Mouse (Mus musculus) myocyte (in vitro differentiated cells): Measurements from ENCODE around the gene Ak8. TPM values are rescaled to one million over a fixed set of nuclear protein-coding genes. Genes with fewer than 3 reads are reported as not detected.
A peak's percentile ranks its signal among the peaks of the same experiment; 100 is the strongest.

Experiments
- H3K27me3 ChIP-seq: one replicate; pipeline ENCODE4 v1.6.1; 2011; ENCODE audit not compliant: control insufficient read depth, insufficient read depth, insufficient read length
- H3K36me3 ChIP-seq: one replicate; pipeline ENCODE4 v1.6.1; 2011; ENCODE audit not compliant: control insufficient read depth, insufficient read depth
- H3K4me2 ChIP-seq: one replicate; pipeline ENCODE4 v1.6.1; 2011; ENCODE audit warnings: low read depth, control low read depth
- H3K4me3 ChIP-seq: one replicate; pipeline ENCODE4 v1.5.1; 2011; ENCODE audit warnings: mild to moderate bottlenecking, control low read depth, moderate library complexity
- H3K79me2 ChIP-seq: one replicate; pipeline ENCODE4 v1.6.1; 2011; ENCODE audit not compliant: control insufficient read depth, insufficient read depth
- H3ac ChIP-seq: one replicate; pipeline ENCODE4 v1.6.1; 2011; ENCODE audit not compliant: control insufficient read depth, insufficient read length
- CEBPB ChIP-seq: IDR thresholded peaks from 2 replicates; pipeline ENCODE4 v1.6.1; 2011; ENCODE audit warnings: mild to moderate bottlenecking, moderate library complexity; ENCODE audit not compliant: poor library complexity, insufficient read depth, severe bottlenecking
- E2F4 ChIP-seq: IDR thresholded peaks from one replicate; pipeline ENCODE4 v1.6.1; 2011; ENCODE audit warnings: mild to moderate bottlenecking, control low read depth, moderate library complexity; ENCODE audit not compliant: insufficient read depth
- MAX ChIP-seq: IDR thresholded peaks from one replicate; pipeline ENCODE4 v1.6.1; 2011; ENCODE audit warnings: low read depth, mild to moderate bottlenecking, control low read depth
- MYOD1 ChIP-seq, 3 experiments: IDR thresholded peaks; one replicate each; pipeline ENCODE4 v1.6.1; 2011; ENCODE audit warnings: control low read depth in 2 of 3, low read depth in 2 of 3, mild to moderate bottlenecking in 2 of 3, moderate library complexity in 1 of 3; ENCODE audit not compliant: insufficient read length in 2 of 3, control insufficient read depth in 1 of 3
- MYOG ChIP-seq, 3 experiments: IDR thresholded peaks; one replicate each; pipeline ENCODE4 v1.6.1; 2011; ENCODE audit warnings: control low read depth in 2 of 3, low read depth in 2 of 3, mild to moderate bottlenecking in 2 of 3; ENCODE audit not compliant: insufficient read length in 2 of 3, control insufficient read depth in 1 of 3, insufficient read depth in 1 of 3
- POLR2A ChIP-seq: IDR thresholded peaks from one replicate; pipeline ENCODE4 v1.6.1; 2011; ENCODE audit warnings: low read depth, mild to moderate bottlenecking, control low read depth, moderate library complexity; ENCODE audit not compliant: insufficient read length
- POLR2AphosphoS2 ChIP-seq: IDR thresholded peaks from one replicate; pipeline ENCODE4 v1.6.1; 2011; ENCODE audit warnings: low read depth, control low read depth; ENCODE audit not compliant: insufficient read length
- REST ChIP-seq: IDR thresholded peaks from one replicate; pipeline ENCODE4 v1.6.1; 2011; ENCODE audit warnings: mild to moderate bottlenecking, control low read depth, moderate library complexity; ENCODE audit not compliant: insufficient read depth, insufficient read length
- SRF ChIP-seq: IDR thresholded peaks from one replicate; pipeline ENCODE4 v1.6.1; 2011; ENCODE audit warnings: low read depth; ENCODE audit not compliant: control insufficient read depth, insufficient read length
- TCF12 ChIP-seq: IDR thresholded peaks from one replicate; pipeline ENCODE4 v1.6.1; 2011; ENCODE audit warnings: mild to moderate bottlenecking, control low read depth; ENCODE audit not compliant: poor library complexity, insufficient read depth, severe bottlenecking
- TCF3 ChIP-seq: IDR thresholded peaks from one replicate; pipeline ENCODE4 v1.6.1; 2011; ENCODE audit warnings: low read depth, control low read depth; ENCODE audit not compliant: insufficient read length
- USF1 ChIP-seq: IDR thresholded peaks from one replicate; pipeline ENCODE4 v1.6.1; 2011; ENCODE audit warnings: low read depth, mild to moderate bottlenecking, control low read depth, moderate library complexity
- polyA plus RNA-seq: library from polyadenylated mRNA; unstranded; fragments of >200 nt; fragmentation: generic; extraction: Trizol; gene quantifications from one replicate; pipeline ENCODE4 v1.2.1, GENCODE M21; 2012; ENCODE audit warnings: missing spikeins

The Ak8 gene
- polyA plus RNA-seq, 1 experiment, result 0.59 TPM

DNA sequence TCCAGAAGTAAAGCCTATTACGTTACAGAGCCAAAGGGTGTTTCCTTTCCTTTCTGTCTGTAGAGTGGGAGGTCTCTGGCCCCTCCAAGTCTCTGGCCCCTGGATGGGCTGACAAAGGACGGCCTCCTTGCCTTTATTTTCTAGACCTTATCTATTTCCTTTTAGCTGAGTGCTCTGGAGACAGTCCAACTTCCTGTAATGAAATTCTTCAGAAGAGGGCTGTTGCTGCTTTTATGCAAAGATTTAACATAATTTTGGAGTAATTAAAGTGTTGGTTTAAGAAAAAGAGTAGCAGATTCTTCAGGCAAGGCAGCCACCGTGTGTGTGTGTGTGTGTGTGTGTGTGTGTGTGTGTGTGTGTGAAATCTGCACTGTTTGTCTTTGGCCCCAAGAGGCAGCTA lies 98.4 kb downstream of the Ak8 start:
- H3K36me3 ChIP-seq, result no peaks in the 10 kb centered on the region
- H3K4me3 ChIP-seq, result no peak overlapping the region
- no peak for TF ChIP-seq TCF3
- no peak for TF ChIP-seq CEBPB
- no peak for TF ChIP-seq MAX
- no peak for TF ChIP-seq REST
- no peak for TF ChIP-seq E2F4
- TF ChIP-seq SRF, result no peak
- no peak for TF ChIP-seq POLR2A
- no peak for TF ChIP-seq USF1
- no peak for TF ChIP-seq MYOG (IDR thresholded peaks at IDR 0.05; ENCODE audit: control insufficient read depth in 1 of 3, insufficient read depth in 1 of 3, insufficient read length in 2 of 3, low read depth in 2 of 3)
- no peak for TF ChIP-seq TCF12
- TF ChIP-seq MYOD1 (IDR thresholded peaks at IDR 0.05; ENCODE audit: control insufficient read depth in 1 of 3, insufficient read length in 2 of 3, low read depth in 2 of 3), result no peak
- TF ChIP-seq POLR2AphosphoS2, result no peak
- no peak overlapping the region for H3ac ChIP-seq
- no peak overlapping the region for H3K4me2 ChIP-seq
- peaks cover 62% of the 10 kb centered on the region for H3K27me3 ChIP-seq
- no peaks in the 10 kb centered on the region for H3K79me2 ChIP-seq

DNA sequence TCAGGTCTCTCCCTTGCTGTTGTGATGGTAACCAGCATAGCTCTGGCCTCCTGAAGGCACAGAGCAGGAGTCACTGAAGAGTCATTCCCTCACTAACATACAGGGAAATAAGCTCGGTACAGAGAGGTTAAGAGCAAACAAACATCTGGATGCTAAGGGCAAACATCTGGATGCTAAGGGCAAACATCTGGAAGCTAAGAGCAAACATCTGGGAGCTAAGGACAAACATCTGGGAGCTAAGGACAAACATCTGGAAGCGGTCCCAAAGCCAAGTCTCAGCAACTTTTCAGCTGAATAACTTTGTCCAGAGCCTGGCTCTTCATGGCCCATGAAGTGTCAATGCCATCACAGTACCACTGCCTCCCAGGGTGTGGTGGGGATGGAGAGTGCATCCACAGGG lies 99.6 kb downstream of the Ak8 start:
- Histone ChIP-seq H3K4me3 (no peak overlapping the region), H3K4me2 (no peak overlapping the region), H3K79me2 (no peaks in the 10 kb centered on the region), H3K36me3 (no peaks in the 10 kb centered on the region), H3K27me3 (peaks cover 64% of the 10 kb centered on the region), H3ac (no peak overlapping the region)
- TF ChIP-seq REST (no peak), E2F4 (no peak), SRF (no peak), TCF12 (no peak), CEBPB (no peak), TCF3 (no peak), POLR2AphosphoS2 (no peak), USF1 (no peak), MYOD1 (IDR thresholded peaks at IDR 0.05; ENCODE audit: control insufficient read depth in 1 of 3, insufficient read length in 2 of 3, low read depth in 2 of 3) (no peak), MAX (no peak), POLR2A (no peak), MYOG (IDR thresholded peaks at IDR 0.05; ENCODE audit: control insufficient read depth in 1 of 3, insufficient read depth in 1 of 3, insufficient read length in 2 of 3, low read depth in 2 of 3) (no peak)

DNA sequence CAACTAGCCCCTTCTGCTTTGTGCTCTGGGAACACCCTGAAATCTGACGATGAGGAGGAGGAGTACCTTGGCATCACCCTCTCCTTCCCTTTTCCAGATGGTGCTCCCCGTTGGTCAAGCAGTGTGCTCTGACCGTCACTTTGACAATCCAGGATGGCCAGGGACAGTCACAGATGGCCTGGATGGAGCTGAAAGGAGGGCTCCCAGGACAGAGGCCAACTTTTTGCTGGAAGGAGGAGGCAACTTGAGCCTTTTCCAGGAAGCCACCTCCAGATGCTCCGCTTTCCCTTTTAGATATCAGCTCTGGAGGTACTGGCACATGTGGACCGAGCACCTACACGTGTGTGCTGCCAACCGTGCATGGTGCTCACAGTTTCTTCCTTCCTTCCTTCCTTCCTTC lies 103.4 kb downstream of the Ak8 start:
- no peak overlapping the region for H3K4me2 ChIP-seq
- TF ChIP-seq TCF12 (no peak), SRF (no peak), MAX (no peak), USF1 (no peak), REST (no peak), POLR2AphosphoS2 (no peak), POLR2A (no peak), E2F4 (no peak), MYOG (IDR thresholded peaks at IDR 0.05; ENCODE audit: control insufficient read depth in 1 of 3, insufficient read depth in 1 of 3, insufficient read length in 2 of 3, low read depth in 2 of 3) (no peak), MYOD1 (IDR thresholded peaks at IDR 0.05; ENCODE audit: control insufficient read depth in 1 of 3, insufficient read length in 2 of 3, low read depth in 2 of 3) (no peak), CEBPB (no peak), TCF3 (no peak)
- no peaks in the 10 kb centered on the region for H3K79me2 ChIP-seq
- no peak overlapping the region for H3ac ChIP-seq
- H3K27me3 ChIP-seq, result peaks cover 56% of the 10 kb centered on the region
- H3K4me3 ChIP-seq, result no peak overlapping the region
- H3K36me3 ChIP-seq, result no peaks in the 10 kb centered on the region

DNA sequence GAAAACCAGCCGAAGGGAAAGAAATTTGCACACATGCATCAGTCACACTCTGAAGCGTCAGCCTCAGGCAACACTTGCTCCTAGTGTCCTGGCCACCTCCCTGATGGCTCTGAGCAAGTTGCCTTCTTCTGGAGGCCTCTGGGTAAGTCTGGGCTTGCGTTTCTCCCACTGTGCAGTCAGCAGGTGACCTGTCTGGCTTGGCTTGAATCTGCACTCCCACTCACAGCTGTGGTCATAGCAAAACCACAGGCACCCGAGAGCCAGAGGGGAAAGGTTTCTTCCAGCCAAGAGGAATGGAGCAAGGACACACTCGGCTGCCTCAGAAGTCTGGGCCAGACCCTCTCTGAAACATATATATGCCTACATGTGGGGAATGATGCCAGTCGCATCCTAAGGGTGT lies 108.9 kb downstream of the Ak8 start:
- peak overlapping the region; percentile 49 for H3K4me2 ChIP-seq
- no peaks in the 10 kb centered on the region for H3K79me2 ChIP-seq
- TF ChIP-seq MYOD1 (IDR thresholded peaks at IDR 0.05; ENCODE audit: control insufficient read depth in 1 of 3, insufficient read length in 2 of 3, low read depth in 2 of 3) (peak in 2 of 3 experiments; percentile 87 to 95), E2F4 (no peak), USF1 (no peak), MYOG (IDR thresholded peaks at IDR 0.05; ENCODE audit: control insufficient read depth in 1 of 3, insufficient read depth in 1 of 3, insufficient read length in 2 of 3, low read depth in 2 of 3) (peak; percentile 40 to 88 (median 41)), TCF12 (peak; percentile 43)

DNA sequence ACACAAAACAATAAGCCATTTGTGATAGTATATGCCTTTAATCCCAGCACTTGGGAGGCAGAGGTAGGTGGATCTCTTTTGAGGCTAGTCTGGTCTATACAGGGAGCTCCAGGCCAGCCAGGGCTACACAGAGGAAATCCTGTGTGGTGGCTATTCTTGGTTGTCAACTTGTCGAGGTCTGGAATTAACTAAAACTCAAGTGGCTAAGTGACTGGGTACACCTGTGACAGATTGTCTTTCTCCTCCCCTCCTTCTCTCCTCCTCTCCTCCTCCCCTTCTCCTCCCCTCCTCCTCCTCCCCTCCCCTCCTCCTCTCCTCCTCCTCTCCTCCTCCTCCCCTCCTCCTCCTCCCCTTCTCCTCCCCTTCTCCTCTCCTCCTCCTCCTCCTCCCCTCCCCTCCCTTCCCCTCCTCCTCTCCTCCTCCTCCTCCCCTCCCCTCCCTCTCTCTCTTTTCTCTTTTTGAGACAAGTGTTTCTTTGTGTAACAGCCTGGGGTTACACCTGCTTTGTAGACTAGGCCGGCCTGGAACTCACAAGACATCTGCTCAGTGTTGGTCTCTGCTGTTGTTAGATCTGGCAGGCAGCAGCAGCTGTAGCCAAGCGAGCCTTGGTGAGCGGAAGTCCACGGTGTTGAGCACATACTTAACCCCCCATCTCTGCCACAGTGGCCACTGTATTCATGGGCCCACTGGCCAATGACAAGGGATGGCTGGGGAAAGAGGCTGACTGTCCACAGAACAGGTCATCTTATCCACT lies 110.5 kb downstream of the Ak8 start:
- no peak overlapping the region for H3K4me3 ChIP-seq
- no peak overlapping the region for H3ac ChIP-seq
- TF ChIP-seq POLR2A (no peak), TCF12 (peak; percentile 50), MYOG (IDR thresholded peaks at IDR 0.05; ENCODE audit: control insufficient read depth in 1 of 3, insufficient read depth in 1 of 3, insufficient read length in 2 of 3, low read depth in 2 of 3) (peak; percentile 67 to 82 (median 79)), TCF3 (peak; percentile 15), USF1 (no peak), CEBPB (no peak), REST (no peak), MYOD1 (IDR thresholded peaks at IDR 0.05; ENCODE audit: control insufficient read depth in 1 of 3, insufficient read length in 2 of 3, low read depth in 2 of 3) (peak; percentile 2 to 95 (median 90)), E2F4 (no peak), POLR2AphosphoS2 (no peak)
- no peaks in the 10 kb centered on the region for H3K79me2 ChIP-seq
- peaks cover 13% of the 10 kb centered on the region for H3K27me3 ChIP-seq
- peak overlapping the region; percentile 24 for H3K4me2 ChIP-seq
- no peaks in the 10 kb centered on the region for H3K36me3 ChIP-seq

More for the DNA sequence above, 108.9 kb downstream of the Ak8 start:
- no peaks in the 10 kb centered on the region for H3K36me3 ChIP-seq
- peaks cover 24% of the 10 kb centered on the region for H3K27me3 ChIP-seq
- no peak overlapping the region for H3ac ChIP-seq
- H3K4me3 ChIP-seq, result no peak overlapping the region
